Mouse (Mus musculus) kidney, postnatal 0 days (tissue): ENCODE results near the gene Tollip. TPM values are rescaled to one million over a fixed set of nuclear protein-coding genes. Genes with fewer than 3 reads are reported as not detected.

ENCODE experiments used
- ATAC-seq: fragments of 200-750 bp; cut with Nextera tagmentation; replicated peaks from 2 replicates; pipeline ENCODE4 v1.8.0; 2017; ENCODE audit warnings: low read depth, moderate number of reproducible peaks, moderate TSS enrichment, moderate library complexity; ENCODE audit not compliant: low FRiP score
- DNase-seq: peaks from one replicate; pipeline ENCODE4 v3.0.0-alpha.2; 2016; ENCODE audit warnings: low spot score
- H3K27ac ChIP-seq: fragments of 300-500 bp; sonication (generic); 2 replicates; pipeline ENCODE4 v1.5.1; 2014; ENCODE audit warnings: mild to moderate bottlenecking
- H3K27me3 ChIP-seq: fragments of 300-500 bp; sonication (generic); 2 replicates; pipeline ENCODE4 v1.6.1; 2014; ENCODE audit warnings: low read length, mixed read lengths; ENCODE audit not compliant: insufficient read depth
- H3K36me3 ChIP-seq: fragments of 300-500 bp; sonication (generic); 2 replicates; pipeline ENCODE4 v1.6.1; 2014; ENCODE audit warnings: low read length, mixed read lengths; ENCODE audit not compliant: insufficient read depth
- H3K4me1 ChIP-seq: fragments of 300-500 bp; sonication (generic); replicated peaks from 2 replicates; pipeline ENCODE4 v1.6.1; 2014; ENCODE audit warnings: antibody characterized with exemption, low read length, mixed read lengths; ENCODE audit not compliant: insufficient read depth
- H3K4me2 ChIP-seq: fragments of 300-500 bp; sonication (generic); 2 replicates; pipeline ENCODE4 v1.6.1; 2014; ENCODE audit warnings: mild to moderate bottlenecking, low read length, moderate library complexity, mixed read lengths
- H3K4me3 ChIP-seq: fragments of 300-500 bp; sonication (generic); replicated peaks from 2 replicates; pipeline ENCODE4 v1.5.1; 2014; ENCODE audit warnings: low read depth, low read length
- H3K9ac ChIP-seq: fragments of 300-500 bp; sonication (generic); 2 replicates; pipeline ENCODE4 v1.6.1; 2014; ENCODE audit warnings: low read depth, low read length
- H3K9me3 ChIP-seq: fragments of 300-500 bp; sonication (generic); replicated peaks from 2 replicates; pipeline ENCODE4 v1.6.1; 2016; ENCODE audit warnings: low read length, inconsistent platforms, mixed read lengths
- CTCF ChIP-seq: IDR thresholded peaks from 2 replicates; pipeline ENCODE4 v1.5.1; 2016; ENCODE audit warnings: antibody characterized with exemption, low read depth, mild to moderate bottlenecking, moderate library complexity
- WGBS: fragments of 180-500 bp; shearing (Covaris S2); extraction: QIAGEN DNeasy Blood & Tissue Kit; methylation state at CpG from one replicate; pipeline ENCODE4 v1.1.7; 2014; 5-methylcytosine and 5-hydroxymethylcytosine counted together
- polyA plus RNA-seq: library from polyadenylated mRNA; unstranded; fragments of >200 nt; fragmentation: Nextera tagmentation; extraction: Ambion mirVana; gene quantifications from 2 replicates; pipeline ENCODE4 v1.2.1, GENCODE M21; 2015

Tollip gene
- polyA plus RNA-seq, 1 experiment from 2014 or later = 35.0 TPM

DNA sequence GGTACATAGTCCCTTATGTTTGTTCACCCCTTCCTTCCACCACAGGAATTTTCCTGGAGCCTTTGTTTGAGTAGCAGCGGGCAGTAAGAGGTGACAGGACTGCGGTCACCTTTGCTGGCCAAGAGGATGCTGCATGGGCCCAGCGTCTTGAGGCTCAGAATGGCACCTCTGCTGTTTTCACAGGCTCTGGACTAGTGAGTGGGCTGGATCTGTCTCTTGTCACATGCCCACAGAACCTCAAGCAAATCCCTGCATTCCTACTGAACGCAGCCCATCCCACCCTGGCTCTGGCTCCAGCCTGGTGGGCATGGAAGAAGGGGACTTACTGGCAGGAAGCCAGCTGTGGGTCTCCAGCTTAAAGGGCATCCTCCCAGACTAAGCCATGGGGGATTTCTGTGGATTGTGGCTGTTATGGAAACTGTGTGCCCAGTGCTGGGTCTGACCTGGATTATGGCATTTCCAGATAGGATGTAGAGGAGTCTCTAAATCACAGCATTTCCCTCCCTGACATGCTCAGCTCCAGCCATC is 39.3 kb upstream of the Tollip start:
- DNase-seq (no peak), ATAC-seq (no peak)
- Histone ChIP-seq H3K4me1 (no peaks in the 10 kb centered on the region), H3K4me2 (no peak overlapping the region), H3K9ac (no peak overlapping the region), H3K36me3 (no peaks in the 10 kb centered on the region), H3K27me3 (no peaks in the 10 kb centered on the region), H3K4me3 (no peak overlapping the region), H3K27ac (no peak overlapping the region), H3K9me3 (no peaks in the 10 kb centered on the region)
- WGBS = 86% methylated on average over 4 of the region's 4 CpGs
- no peak for TF ChIP-seq CTCF

DNA sequence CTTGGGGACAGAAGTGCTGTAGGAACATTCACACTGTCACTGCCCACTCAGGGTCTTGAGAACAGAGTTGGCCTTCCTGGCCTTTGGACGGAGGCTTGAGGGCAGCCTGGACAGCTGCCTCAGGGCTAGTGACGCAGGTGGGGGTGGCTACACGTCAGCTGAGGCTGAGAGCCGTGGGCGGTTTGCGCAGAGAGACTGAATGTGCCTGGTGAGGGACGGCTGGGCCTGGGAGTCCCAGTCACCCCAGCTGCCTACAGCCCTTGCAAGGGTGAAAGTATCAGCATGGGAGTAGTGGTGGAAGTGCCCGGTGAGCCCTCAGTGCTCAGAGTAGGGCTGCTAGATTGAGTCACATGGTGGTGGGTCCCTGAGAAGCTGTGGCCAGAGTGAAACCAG is 37.9 kb upstream of the Tollip start:
- H3K4me2 ChIP-seq = no peak overlapping the region
- H3K36me3 ChIP-seq = no peaks in the 10 kb centered on the region
- H3K4me1 ChIP-seq = no peaks in the 10 kb centered on the region
- no peak for DNase-seq
- TF ChIP-seq CTCF = no peak
- no peaks in the 10 kb centered on the region for H3K9me3 ChIP-seq
- no peak overlapping the region for H3K4me3 ChIP-seq
- 68% methylated on average over 8 of the region's 8 CpGs for WGBS
- H3K27me3 ChIP-seq = peaks cover 4% of the 10 kb centered on the region; the same call in 1 of the 2 replicates
- H3K27ac ChIP-seq = no peak overlapping the region
- no peak for ATAC-seq
- no peak overlapping the region for H3K9ac ChIP-seq

DNA sequence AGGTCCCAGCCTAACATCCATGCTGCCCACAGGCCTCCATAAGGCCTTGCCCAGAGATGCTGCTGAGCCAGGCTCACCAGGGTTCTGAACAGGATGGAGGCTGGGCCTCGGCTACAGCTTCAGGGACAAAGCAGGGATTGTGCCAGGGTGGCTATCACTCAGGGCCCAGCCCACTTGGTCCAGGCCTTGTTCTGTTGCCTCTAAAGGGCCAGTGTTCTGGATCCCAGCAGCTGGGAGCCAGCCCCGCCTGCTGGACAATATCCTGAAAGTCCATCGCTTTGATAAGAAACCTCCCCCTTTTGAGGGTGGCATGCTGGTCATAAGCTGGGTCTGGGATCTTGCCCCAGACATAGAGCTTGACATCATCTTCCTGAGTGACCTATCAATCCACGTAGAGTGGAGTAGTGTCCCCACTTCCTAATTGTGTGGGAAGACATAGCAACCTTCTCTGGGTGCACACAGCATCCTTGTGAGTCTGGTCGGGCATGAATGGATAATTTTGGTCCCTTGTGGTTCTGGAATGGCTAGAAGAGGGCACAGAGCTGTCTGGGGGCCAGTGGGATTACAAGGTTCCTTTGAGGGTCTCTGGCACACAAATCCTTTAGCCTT is 37.4 kb upstream of the Tollip start:
- Histone ChIP-seq H3K9ac (no peak overlapping the region), H3K4me3 (no peak overlapping the region), H3K27me3 (peaks cover 9% of the 10 kb centered on the region), H3K4me2 (no peak overlapping the region), H3K27ac (no peak overlapping the region), H3K4me1 (no peaks in the 10 kb centered on the region), H3K9me3 (no peaks in the 10 kb centered on the region), H3K36me3 (no peaks in the 10 kb centered on the region)
- WGBS = 78% methylated on average over 5 of the region's 5 CpGs
- TF ChIP-seq CTCF = no peak
- ATAC-seq (no peak), DNase-seq (no peak)

DNA sequence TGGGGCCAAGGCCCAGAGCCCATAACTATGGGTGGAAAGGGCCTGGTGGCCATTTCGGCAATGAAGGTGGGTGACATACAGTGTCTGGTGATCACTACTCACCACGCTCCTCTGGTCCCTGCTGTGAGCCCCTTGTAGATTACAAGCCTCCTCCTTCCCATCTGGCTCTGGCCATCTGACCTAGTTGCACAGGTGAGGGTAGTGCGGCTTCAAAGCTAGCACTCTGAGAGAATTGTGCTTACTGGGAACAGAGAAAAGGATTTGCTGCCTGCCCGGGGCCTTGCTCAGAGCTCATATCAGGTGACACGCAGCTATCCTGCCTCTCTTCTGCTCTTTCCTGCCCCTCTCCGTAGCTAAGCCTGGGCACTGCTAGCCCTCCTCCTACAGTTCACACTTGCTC is 35.3 kb upstream of the Tollip start:
- DNase-seq (no peak), ATAC-seq (no peak)
- Histone ChIP-seq H3K27ac (no peak overlapping the region), H3K9me3 (no peaks in the 10 kb centered on the region), H3K9ac (no peak overlapping the region), H3K4me2 (no peak overlapping the region), H3K4me3 (no peak overlapping the region), H3K27me3 (peaks cover 24% of the 10 kb centered on the region), H3K36me3 (no peaks in the 10 kb centered on the region), H3K4me1 (no peaks in the 10 kb centered on the region; the same call in 1 of the 2 replicates)
- no peak for TF ChIP-seq CTCF
- 70% methylated on average over 6 of the region's 6 CpGs for WGBS

DNA sequence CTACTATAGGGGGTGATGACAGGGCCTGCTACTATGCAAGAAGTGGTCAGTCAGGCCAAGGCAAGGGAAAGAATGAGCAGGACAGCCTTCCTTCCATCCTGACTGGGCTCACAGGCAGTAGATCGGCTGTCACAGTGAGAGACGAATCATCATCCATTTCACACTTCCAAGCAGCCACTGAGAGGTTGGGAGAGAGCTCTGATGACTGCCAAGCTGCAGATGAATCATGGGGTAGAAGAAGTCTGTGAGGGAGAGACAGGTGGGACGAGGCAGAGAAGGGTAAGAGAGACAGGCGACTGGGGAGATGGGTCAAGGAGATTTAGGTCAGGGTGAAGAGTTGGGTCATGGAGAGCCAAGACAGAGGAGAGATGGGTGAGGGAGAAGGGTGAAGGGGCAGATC is 34.6 kb upstream of the Tollip start:
- no peaks in the 10 kb centered on the region for H3K36me3 ChIP-seq
- no peak overlapping the region for H3K4me3 ChIP-seq
- H3K27ac ChIP-seq = no peak overlapping the region
- ATAC-seq = no peak
- no peaks in the 10 kb centered on the region for H3K9me3 ChIP-seq
- no peak overlapping the region for H3K9ac ChIP-seq
- H3K27me3 ChIP-seq = peaks cover 28% of the 10 kb centered on the region
- no peaks in the 10 kb centered on the region; the same call in 1 of the 2 replicates for H3K4me1 ChIP-seq
- WGBS = 73% methylated on average over 4 of the region's 4 CpGs
- TF ChIP-seq CTCF = no peak
- DNase-seq = no peak
- no peak overlapping the region for H3K4me2 ChIP-seq

DNA sequence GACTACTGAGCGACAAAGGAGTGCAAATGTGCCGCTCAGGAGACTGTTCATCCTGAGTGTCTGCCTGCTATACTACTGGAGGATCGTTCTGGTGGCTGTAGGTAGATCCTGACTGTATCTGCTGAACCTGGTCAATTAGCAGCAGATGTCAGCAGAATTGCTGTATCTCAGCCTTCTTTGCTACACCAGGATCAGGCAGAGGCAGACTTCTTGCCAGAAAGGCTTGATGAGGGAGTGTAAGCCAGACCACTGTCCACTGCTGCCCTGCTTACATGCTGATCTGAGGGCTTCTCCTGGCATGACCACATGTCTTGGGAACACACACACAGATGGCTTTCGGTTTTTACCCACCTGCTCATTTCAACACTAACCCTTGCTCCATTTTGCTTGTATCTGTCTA is 33.5 kb upstream of the Tollip start:
- peaks cover 34% of the 10 kb centered on the region for H3K27me3 ChIP-seq
- TF ChIP-seq CTCF = no peak
- H3K9ac ChIP-seq = no peak overlapping the region
- H3K36me3 ChIP-seq = no peaks in the 10 kb centered on the region
- H3K4me2 ChIP-seq = no peak overlapping the region
- H3K4me1 ChIP-seq = no peaks in the 10 kb centered on the region; the same call in 1 of the 2 replicates
- no peak overlapping the region for H3K27ac ChIP-seq
- no peak overlapping the region for H3K4me3 ChIP-seq
- WGBS = 75% methylated on average over 4 of the region's 4 CpGs
- no peak for DNase-seq
- no peaks in the 10 kb centered on the region for H3K9me3 ChIP-seq
- no peak for ATAC-seq
